Mouse (Mus musculus): Measurements from ENCODE around the gene Ino80e. TPM values are rescaled to one million over a fixed set of nuclear protein-coding genes. Genes with fewer than 3 reads are reported as not detected.
"Not testable (repeated sequence)": the region's sequence is repeated elsewhere in the genome, so short reads cannot be mapped to it uniquely, and the experiment has no call there.

Ino80e gene
- 10 to 100 TPM; 35.9 to 38.7 TPM for total RNA-seq (2021)
- long read RNA-seq, experiment 1, transcript Ino80e-203 (7 exons, 1,973 nt): major isoform, 20 of 30 reads
- long read RNA-seq, experiment 1, partial matches to known transcripts: 2 of 30 reads
- long read RNA-seq, experiment 1, other reads (novel, unspliced or antisense): 8 of 30 reads
- long read RNA-seq, experiment 2, transcript Ino80e-203 (7 exons, 1,973 nt): major isoform, 22 of 35 reads
- long read RNA-seq, experiment 2, partial matches to known transcripts: 3 of 35 reads
- long read RNA-seq, experiment 2, other reads (novel, unspliced or antisense): 7 of 35 reads

DNA sequence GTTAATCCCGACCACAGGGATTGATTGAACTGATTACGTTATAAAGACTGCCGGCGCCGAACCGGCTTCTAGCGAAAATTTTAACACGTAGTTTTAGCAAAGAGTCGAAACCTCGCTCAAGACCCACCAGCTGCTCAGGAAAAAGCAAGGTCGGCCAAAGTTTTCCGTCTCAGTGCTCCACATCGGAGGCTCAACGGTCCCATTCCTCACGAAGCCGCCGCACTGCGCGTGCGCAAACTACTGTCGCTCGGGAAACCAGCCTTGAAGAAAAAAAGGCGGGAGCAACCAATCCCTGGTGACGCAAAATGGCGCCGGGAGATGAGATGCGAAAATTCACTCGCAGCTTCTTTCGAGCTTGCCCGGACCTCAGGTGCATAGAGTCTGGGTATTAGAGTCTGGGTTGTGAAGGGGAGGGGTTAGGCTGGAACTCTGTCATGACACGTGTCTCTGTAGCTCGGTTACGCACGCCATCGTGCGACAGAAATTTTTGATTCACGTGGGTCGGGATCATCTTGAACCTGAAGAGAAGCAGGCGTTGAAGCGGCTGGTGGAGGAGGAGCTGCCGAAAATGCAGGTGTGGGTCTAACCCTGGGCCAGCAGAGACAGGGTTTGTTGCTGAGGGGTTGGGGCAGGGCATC is at the start of gene Ino80e:
Gene Ino80e, minus strand, starts transcription at position 231 of the 638 bp plus-strand sequence.
- peak; percentile 92 to 96 for DNase-seq (ENCODE audit: low spot score in 2 of 2)

DNA sequence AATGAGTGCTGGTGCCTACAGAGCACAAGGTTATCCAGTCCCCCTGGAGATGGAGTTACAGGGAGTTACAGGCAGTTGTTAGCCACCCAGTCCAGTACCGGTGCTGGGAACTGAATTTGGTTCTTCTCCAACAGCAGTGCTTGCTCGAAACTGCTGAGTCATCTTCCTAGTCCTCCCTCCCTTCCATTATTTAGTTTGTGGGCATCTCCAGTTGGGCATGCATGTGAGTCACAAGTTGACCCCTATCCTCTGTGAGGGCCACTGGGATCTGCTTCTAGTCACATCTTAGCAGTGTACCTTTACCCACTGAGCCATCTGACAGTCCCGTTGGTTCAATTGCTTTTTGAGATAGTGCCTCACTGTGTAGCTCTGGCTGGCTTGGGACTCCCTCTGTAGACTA is 43.4 kb upstream of the Ino80e start:
- no peak for DNase-seq (ENCODE audit: low spot score in 2 of 2)

DNA sequence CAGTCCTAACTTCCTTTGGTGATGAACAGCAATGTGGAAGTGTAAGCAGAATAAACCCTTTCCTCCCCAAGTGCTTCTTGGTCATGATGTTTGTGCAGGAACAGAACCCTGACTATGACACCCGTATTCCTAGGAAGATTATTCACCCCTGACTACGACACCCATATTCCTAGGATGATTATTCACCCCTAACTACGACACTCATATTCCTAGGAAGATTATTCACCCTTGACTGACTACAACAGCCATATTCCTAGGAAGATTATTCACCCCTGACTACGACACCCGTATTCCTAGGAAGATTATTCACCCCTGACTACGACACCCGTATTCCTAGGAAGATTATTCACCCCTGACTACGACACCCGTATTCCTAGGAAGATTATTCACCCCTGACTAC is 37.6 kb upstream of the Ino80e start:
- DNase-seq (ENCODE audit: low spot score in 2 of 2): not testable (repeated sequence)

DNA sequence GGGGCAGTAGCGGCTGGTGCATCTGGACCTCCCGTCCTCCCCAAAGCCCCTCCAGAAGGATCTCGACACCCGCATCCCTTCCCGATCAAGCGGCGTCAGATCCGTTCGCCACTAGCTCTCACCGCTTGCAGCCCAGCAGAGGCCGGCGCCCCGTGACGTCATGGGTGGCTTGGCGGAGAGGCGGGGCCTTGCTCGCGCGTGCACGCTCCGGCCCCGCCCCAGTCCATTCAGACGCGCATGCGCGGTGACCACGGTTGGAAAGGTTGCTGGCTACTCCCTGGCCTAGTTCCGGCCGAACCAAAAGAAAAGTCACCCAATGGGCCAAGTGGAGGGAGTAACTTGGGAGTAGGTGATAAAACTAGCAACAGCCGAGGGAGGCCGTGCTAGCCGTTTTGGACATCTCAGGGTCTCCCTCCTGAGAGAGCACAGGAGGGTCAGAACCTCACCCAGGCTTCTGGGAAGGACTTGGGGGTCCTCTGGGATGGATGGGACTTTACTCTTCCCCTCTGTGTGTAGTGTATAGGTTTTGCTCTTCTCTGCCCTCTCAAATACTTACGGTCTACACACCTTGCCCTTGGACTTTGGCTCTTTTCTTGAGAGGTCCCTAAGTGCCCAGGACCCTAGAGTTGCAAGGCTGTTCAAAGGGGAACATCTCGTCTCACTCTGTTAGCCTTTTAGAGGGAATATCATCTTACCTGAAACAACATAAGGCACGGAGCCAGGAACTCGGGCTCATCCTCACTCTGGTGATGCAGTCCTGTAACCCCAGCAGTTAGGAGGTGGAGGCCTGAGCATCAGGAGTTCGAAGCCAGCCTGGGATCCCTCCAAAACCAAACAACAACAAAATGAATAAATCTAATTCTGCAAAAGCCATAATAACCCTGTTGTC is 36.2 kb upstream of the Ino80e start:
- DNase-seq (ENCODE audit: low spot score in 2 of 2): peak; percentile 99

DNA sequence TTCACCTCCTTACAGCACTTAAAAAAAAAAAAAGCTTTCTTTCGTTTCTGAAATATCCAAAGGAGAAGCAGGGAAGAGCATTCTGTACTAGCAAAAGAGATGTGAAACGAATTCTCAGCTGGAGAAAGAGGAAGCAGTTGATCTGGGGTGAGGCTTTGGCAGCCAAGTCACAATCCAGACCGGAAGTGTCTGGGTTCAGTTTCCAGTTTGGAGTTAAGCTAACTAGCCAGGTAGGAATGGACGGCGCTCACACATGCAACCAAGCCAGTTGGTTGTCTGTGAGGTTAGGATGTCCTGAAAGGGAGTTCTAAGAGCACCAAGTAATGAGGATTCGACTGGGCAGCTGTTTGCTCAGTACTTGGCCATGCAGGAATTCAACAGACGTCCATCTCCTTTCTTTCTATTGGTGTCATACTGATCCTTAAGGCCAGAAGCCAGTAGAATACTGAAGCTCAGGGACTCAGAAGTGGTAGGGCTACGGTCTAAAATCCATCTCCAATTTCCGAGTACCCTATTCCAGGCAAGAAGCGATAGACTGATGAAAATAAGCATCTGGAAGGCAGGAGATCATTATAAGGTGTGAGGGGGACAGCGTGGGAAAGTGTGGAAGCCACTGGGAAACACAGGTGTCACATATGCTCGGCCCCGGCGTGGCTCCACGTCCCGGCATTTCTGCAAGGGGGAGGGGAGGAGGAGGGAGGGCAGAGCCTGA is 35.4 kb upstream of the Ino80e start:
- DNase-seq (ENCODE audit: low spot score in 2 of 2): peak in 1 of 2 experiments; percentile 23

DNA sequence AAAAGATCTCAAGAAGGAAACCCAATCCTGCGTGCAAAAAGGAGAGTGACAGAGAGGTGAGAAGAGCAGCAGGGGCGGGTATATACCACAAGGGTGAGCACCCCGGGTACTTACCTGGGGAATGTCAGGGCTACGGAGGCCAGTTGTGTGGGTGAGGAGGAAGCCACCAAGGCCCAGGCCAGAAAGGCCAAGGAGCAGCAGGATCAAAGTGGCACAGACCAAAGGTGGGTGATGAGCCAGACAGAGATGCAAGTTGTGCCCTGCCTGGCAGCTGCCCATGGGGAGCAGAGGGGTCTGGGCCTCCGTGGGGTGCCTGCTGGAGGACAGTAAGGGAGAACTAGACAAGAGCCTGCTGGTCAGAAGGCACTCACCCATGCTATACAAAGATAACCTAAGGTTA is 34.7 kb upstream of the Ino80e start:
- no peak for DNase-seq (ENCODE audit: low spot score in 2 of 2)

DNA sequence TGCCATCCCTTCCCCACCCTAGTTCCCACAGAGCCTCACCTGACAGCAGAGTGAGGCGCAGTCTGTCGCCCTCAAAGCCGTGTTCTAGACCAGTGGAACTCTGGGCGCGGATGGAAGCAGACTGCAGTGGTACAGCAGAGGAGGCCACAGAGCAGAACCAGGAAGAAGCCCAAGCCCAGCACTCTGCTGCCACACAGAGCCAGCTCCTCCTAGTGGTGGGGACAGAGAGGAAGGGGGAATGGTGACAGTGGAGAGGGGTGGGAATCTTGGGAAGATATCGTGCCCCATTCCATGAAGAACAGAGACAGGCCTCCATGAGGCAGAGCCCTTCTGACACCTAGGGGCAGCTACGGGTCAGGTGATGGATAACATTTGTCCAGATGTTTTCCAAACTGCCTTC is 26.7 kb upstream of the Ino80e start:
- DNase-seq (ENCODE audit: low spot score in 2 of 2): no peak

DNA sequence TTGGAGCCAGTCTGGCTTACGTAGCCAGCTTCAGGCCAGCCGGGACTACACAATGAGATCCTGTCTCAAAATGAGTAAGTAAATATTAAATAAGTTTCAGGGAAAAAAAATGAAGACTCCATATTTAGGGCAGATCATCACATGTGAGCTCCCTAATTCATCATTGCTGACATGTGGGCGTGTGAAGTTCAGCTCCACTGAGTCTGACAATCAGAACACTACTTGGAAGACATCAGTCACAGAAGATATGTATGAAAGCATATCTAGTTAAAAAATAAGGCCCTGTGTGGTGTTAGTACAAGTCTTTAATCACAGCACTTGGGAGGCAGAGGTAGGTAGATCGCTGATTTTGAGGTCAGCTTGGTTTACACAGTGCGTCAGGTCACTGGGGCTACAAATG is 25.1 kb upstream of the Ino80e start:
- no peak for DNase-seq (ENCODE audit: low spot score in 2 of 2)

DNA sequence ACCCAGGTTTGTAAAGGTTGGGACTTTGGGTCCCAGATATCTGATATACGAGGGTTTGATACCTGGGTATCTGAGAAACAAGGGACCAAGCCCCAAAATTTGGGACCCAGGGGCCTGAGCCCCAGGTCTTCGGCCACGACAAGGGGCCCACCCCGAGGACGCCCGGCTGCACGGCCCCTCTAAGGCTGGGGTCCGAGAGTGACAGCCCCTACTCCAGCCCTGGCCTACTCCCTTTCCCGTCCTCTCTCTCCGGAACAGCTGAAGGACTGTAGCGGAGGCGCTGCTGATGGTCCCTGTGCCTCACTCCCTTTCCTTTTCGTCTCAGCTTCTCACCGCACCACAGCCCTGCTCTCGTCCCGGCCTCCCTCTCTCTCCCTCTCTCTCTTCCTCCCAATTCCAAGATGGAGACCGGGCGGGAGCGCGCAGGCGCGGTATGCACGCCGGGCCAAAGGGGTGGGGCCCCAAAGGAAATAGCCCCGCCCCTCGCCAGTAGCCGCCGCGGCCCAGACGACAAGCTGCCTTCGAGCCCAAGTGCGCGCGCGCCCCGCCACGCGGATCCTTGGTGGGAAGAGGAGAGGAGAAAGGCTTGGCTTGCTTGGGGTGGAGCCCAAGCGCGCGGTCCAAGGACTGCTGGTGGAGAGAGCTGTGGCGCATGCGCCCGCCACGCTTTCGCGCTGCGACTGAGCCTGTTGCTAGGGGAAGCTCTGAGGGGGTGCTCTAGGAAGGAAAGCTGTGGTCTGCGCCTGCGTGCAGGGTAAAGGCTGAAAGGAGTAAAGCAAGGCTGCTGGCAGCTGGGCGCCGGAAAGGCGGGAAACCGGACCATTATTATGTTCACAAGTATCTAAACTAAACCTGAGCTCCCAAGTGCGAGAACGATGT is 22.3 kb upstream of the Ino80e start, which contains the start of gene Taok2:
Gene Taok2, minus strand, starts transcription at position 418 of the 879 bp plus-strand sequence.
- DNase-seq (ENCODE audit: low spot score in 2 of 2): peak; percentile 98 to 99

DNA sequence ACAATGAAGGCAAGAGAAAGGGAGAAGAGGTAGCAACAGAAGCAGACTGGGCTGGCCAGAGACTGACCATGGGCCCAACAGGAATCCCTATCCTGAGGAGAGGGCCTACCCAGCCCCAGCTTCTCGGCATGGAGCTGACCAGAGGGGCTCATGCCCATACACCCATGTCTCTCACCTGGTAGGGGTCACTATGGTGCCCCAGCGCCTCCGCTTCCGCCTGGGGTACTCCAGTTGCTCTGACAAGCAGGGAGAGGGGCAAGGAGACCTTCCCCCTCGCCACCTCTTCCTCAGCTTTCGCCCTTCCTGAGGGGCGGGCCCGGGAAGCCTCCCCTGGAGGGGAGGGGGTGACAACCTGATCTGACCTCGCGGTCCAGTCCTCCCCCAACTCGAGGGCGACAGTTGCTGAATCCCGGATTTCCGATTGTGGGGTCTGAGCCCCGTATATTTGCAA is 21.6 kb upstream of the Ino80e start:
- no peak for DNase-seq (ENCODE audit: low spot score in 2 of 2)

DNA sequence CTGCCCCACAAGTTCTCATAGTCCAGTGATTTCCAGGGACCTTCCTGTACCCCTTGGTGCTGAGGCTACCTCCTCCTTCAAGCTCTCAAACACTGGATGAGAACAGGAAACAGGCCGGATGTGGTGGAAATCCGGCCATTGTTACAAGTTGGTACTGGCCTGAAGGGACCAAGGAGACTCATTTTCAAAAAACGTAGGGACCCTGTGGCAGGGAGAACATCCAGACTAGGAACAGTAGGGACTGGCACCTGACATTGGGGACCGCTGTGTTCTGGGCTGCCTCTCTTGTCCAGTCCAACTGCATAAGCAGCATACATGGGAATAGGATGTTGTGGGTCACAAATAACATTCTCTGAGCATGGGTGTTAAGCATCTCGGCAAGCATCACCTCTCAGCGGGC is 18.9 kb upstream of the Ino80e start:
- DNase-seq (ENCODE audit: low spot score in 2 of 2): no peak

DNA sequence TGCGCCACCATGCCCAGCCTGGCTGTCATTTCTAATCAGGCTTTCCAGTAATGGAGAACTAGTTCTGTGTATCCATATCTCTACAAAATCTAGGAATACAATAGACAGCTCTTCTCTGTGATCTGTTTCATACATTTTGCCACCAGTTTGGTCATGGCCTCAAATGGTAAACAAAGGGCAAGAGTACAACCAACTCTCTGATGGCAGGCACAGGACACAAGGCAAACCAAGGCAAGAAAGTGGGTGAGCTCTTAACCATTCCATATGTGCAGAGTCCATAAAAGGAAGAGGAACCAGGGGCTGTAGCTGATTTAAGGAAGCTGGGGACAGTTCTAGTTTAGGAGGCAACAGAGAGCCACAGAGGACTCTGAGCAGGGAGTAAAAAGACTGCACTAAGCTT is 15.1 kb upstream of the Ino80e start:
- DNase-seq (ENCODE audit: low spot score in 2 of 2): no peak

DNA sequence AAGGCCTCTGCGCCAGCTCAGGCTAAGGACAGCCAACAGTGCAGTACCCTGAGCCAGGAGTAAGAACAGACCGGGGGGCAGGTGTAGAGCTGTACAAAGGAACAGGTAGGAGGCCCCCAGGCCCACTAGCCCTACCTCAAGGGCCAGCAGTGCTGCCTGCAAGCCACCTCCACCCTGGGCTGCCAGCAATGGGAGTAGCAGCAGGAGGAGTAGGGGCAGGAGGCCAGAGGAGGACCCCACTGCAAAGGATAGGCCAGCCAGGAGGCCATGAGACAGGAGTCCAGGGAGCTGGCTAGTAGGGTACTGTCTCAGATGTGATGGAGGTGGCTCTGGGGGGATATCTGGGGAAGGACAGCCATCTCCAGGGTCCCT is 8.3 kb upstream of the Ino80e start:
- no peak for DNase-seq (ENCODE audit: low spot score in 2 of 2)

DNA sequence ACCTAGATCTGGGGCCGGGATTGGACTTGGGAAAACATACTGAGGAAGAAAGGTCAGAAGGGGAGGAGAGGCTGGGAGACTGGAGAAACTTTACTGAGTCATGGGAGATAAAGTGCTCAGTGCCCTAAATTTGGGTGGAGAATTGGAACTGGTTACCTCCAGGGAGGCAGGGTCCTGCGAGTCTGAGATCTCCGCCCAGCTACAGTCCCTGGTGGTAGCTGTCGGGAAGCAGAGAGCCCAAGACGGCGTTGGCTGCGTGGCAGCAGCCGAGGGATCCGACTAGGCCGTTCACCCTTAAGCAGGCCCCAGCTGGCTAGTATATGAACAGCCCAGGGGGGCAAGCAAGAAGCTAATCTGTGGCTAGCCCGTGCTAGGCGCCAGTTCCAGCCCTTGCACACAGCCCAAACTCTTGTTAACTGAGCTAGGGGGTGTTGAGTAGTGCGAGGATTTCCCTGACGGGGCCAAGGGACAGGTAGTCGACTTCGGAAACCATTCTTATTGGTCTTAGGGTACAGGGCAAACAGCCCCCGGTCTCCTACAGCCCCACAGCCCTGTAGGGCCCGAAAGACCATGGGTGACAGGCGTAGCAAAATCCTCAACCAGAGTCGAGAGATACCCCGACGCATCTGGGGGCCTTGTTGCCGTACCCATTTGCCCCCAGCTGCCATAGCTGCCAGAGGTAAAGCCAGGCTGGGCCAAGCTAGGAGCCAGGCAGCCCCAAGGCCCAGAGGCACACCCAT is 7.8 kb upstream of the Ino80e start:
- no peak for DNase-seq (ENCODE audit: low spot score in 2 of 2)

DNA sequence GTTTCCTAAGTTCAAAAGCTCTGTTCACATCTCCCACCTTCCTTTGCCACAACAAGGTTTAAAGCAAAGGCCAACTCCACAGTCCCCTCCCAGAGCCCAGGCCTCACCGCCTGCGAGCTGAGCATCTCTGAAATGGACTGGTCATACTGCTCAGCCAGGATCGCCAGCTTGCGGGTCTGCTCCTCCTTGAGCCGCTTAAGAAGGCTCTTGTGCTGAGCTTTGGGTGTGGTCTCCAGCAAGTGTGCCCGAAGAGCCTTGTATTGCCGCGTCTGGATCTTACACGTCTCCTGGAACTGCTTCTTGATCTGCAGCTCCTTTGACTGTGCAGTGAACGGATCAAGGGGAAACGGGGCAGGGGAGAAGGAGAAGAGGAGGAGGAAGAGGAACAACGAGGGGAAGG is 5.8 kb upstream of the Ino80e start:
- no peak for DNase-seq (ENCODE audit: low spot score in 2 of 2)

DNA sequence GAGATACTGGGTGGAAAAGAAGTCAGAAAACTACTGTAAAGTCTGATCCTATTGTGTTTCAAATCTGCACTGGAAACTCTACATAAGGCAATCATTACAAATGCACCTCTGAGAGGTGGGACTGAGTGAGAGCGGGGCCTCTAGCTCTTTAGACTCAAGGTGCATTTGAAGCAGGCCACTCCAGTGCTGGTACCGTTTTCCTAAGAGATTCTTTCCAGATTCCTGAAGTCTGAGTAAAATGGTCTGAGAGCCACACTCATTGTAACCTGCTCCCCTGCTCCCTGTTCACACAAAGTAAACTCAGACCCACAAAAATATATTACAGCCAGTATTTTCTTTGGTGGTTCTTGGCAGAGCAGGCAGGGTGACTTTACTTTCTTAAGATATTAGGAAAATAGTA is 5.4 kb upstream of the Ino80e start:
- DNase-seq (ENCODE audit: low spot score in 2 of 2): no peak

DNA sequence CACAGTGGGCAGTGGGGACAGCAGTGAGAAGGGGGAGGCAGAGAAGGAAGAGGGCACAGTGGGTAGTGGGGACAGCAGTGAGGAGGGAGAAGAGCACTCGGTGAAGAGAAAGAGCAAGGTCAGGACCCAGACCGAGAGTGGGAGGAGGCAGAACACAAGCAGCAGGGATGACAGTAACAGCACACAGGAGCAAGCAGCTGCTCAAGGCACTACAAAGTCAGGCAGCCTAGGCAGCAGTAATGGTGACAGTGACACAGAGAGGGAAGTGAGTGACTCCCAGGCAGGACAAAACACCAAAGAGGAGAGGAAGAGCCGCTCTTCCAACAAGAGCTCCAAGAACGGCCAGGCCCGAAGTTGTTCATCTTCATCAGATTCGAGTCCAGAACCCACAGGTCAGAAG is 1.6 kb upstream of the Ino80e start:
- DNase-seq (ENCODE audit: low spot score in 2 of 2): no peak

DNA sequence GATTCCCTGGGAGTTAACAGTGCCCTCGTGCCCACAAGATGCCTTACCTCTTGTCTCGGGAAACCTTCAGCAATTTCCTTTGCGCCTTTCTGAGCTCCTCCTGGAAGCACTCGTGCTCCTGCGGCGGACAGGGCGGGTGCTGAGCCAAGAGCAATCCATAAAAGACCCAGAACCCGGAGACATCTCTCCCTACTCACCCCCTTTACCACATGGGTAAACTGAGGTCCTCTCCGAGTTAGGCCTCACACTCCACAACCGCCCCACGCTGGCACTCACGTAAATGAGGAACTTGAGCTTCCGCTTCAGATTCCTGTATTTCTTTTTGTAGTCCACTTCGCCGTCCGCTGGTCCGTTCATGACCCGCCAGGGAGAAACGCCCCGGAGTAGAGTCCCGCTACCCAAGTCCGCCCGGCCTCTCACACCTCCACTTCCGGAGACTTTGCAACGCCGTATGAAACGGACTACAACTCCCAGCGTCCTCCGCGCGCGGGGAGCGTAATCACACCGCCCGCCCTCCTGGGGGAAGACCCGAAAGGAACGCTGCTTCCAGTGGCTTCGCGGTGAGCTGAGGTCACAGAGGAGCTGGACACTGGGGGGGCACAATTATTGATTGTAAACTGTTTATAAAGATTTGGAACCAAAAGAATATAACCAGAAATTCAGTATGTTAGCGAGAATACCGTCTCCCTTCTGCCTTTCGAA is 597 bp downstream of the Ino80e start, which contains the start of gene Hirip3:
Gene Hirip3, plus strand, starts transcription at position 544 of the 702 bp plus-strand sequence.
- DNase-seq (ENCODE audit: low spot score in 2 of 2): peak; percentile 90 to 96

DNA sequence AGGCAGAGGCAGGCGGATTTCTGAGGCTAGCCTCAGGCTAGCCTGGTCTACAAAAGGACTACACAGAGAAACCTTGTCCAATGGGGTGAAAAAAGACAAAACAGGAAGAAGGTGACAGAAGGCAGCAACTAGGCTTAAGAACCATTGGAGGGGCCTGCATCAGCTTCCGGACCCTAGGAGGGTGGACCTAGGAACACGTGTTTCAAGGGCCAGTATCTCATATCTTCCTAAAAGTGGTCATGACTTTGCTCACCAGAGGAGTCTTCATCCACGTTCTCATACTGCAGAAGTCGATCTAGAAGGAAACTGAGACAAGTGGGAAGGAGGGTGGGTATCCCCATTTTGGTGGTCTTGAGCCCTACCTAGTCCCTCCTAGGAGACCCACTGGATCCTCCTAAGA is 1.2 kb downstream of the Ino80e start:
- no peak for DNase-seq (ENCODE audit: low spot score in 2 of 2)
